Mouse (Mus musculus) B cell, adult 67 days (primary cell): Measurements from ENCODE around the gene BB287469. TPM values are rescaled to one million over a fixed set of nuclear protein-coding genes. Genes with fewer than 3 reads are reported as not detected.

Experiments
- total RNA-seq, 2 experiments: library from RNA; stranded (reverse); gene quantifications; 4 replicates each; pipeline ENCODE4 v1.2.4; 2023

BB287469 gene
- not detected for total RNA-seq

GRCm38 (mm10) chr12:87816277-87816676, at the start of gene BB287469:
Gene BB287469 (plus strand): TSS chr12:87816577.

GRCm38 (mm10) chr12:87775655-87776054, 40.7 kb upstream of the BB287469 start, which contains the start of gene Gm21319:
Gene Gm21319 (minus strand): TSS chr12:87775755.

DNA sequence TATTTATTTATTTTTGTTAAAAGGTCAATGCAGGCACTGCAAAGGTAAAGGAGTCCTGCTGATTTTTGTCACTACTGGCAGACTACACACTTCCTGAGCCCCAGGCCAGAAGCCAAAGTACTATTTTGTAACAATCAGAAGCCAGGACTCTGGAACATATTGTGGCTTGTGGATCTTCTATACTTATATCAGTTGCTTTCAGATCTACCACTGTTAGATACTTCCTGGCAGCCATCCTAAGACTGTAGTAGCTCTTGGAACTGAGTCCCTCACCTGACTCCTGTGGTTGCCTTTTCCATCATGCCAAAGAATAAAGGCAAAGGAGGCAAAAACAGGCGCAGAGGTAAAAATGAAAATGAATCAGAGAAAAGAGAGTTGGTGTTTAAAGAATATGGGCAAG, 21.2 kb upstream of the BB287469 start, which contains the start of gene Gm21936:
Gm21936 (plus strand) TSS at position 301 of the 400 bp plus-strand sequence.

DNA sequence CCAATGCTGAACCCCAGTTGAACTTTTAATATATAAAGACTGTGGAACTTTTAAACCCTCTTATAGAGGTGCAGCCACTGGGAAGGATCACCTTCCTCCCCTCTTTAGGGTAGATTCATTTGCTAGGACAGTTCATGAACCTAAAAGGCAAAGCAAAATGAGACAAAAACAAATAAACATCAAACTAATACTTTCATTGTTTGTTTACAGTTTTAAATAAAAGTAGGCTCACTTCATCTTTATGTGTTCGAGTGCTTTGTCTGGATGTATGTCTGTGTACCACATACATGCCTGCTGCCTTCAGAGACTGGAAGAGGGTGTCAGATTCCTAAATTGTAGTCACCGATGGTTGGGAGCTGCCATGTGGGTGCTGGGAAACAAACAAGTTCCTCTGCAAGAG, 25.9 kb downstream of the BB287469 start, which contains the start of gene Gm2001:
Gm2001 (minus strand) TSS at position 101 of the 400 bp plus-strand sequence.

Other genes starting within 250 kb of the BB287469 start
- not detected for gene Oog1, start 213.9 kb upstream of the BB287469 start, total RNA-seq
- gene Gm4027, start 197.7 kb upstream of the BB287469 start, total RNA-seq: not detected
- not detected for gene Gm16381, start 172.0 kb upstream of the BB287469 start, total RNA-seq
- gene Gm21319, start 40.8 kb upstream of the BB287469 start, total RNA-seq: not detected
- not detected for gene Gm21936, start 21.1 kb upstream of the BB287469 start, total RNA-seq
- not detected for gene Gm2001, start 25.8 kb downstream of the BB287469 start, total RNA-seq
- gene Gm2016, start 57.5 kb downstream of the BB287469 start, total RNA-seq: not detected
- not detected for gene Gm2022, start 78.8 kb downstream of the BB287469 start, total RNA-seq
- not detected for gene Gm2035, start 103.3 kb downstream of the BB287469 start, total RNA-seq
- gene Gm2042, start 137.5 kb downstream of the BB287469 start, total RNA-seq: not detected
- gene Gm2075, start 195.3 kb downstream of the BB287469 start, total RNA-seq: not detected
- not detected for gene Gm6803, start 202.2 kb downstream of the BB287469 start, total RNA-seq
- not detected for gene Gm2056, start 210.4 kb downstream of the BB287469 start, total RNA-seq